Mouse (Mus musculus): Measurements from ENCODE around the gene E330017A01Rik.

DNA sequence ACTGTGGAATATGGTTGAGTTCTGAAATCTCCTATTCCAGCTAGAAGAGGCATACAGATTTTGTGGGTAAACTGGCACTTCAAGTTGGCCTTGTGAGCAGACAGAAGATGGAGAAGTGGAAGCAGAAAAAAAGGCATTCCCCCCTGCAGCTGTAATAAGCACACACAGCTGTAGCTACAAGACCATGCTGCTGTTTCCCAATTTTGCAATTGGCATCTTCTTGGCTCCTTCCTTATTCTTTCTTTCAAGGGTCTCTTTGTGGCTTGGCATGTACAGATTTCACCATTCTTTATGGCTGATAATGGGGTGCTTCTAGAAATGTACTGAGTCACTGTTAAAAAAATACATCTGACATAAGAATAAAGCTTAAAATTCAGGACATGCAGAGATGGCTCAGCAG is 21.2 kb downstream of the E330017A01Rik start:
- TF ChIP-seq CTCF (IDR thresholded peaks at IDR 0.05; ENCODE audit: low read depth, low read length) (no peak), POLR2A (IDR thresholded peaks at IDR 0.05; ENCODE audit: extremely low read depth, insufficient read depth, low read length) (no peak)

Data from liver, adult 2 months (tissue).